ENCODE assay signal across 21 mouse cellular contexts in the genomic region with DNA sequence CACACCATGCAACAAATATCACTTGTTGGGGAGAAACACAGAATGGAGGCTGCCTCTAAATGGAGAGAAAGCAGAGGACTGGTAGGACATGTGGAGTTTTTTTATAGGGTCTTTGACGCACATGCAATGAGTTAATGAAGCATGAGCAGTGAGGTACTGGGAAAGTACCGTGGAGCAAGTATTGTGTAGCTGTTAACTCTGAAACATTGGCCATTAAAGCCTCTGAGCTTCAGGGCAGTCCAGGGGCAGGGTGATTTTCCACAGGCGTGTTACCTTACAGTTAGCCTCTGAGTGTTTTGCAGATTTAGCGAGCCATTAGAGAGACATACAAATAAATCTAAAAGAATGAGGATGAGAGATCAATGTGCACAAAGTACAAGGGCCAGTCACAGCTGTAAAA. TPM values are rescaled to one million over a fixed set of nuclear protein-coding genes. Genes with fewer than 3 reads are reported as not detected.
A peak's percentile ranks its signal among the peaks of the same experiment; 100 is the strongest.
DNase-seq lines count a peak whose midpoint lies in the region; ATAC-seq and TF ChIP-seq lines count a peak whose summit lies in the region.
"Had no signal": no experiment of that assay in that cellular context is flagged by ENCODE, and none has a peak within 500 bp of the region (broad histone marks: within the 10 kb centered on the region; RNA-seq: fewer than 3 reads in every experiment).

No protein-coding gene starts in this region.

- H3K27me3 ChIP-seq in kidney, embryonic 15.5 days: no peaks in the 10 kb centered on the region
- H3K27me3 ChIP-seq in kidney, postnatal 0 days (ENCODE audit: insufficient read depth, low read length): no peaks in the 10 kb centered on the region
- H3K27me3 ChIP-seq: embryonic facial prominence, embryonic 12.5 days; forebrain, embryonic 13.5 days; forebrain, embryonic 15.5 days had no signal

- ATAC-seq in kidney, embryonic 15.5 days (replicated peaks; ENCODE audit: low FRiP score): peak; percentile 70
- ATAC-seq in kidney, postnatal 0 days (replicated peaks; ENCODE audit: low FRiP score, low read depth): peak; percentile 73
- ATAC-seq: activated CD4-positive, CD25-positive, alpha-beta regulatory T cell, adult 4 months; forebrain, embryonic 13.5 days; forebrain, embryonic 15.5 days; forebrain, postnatal 0 days; Patski had no signal

- no peak overlapping the region for H3K4me2 ChIP-seq in kidney, embryonic 15.5 days
- H3K4me2 ChIP-seq in kidney, postnatal 0 days (ENCODE audit: low read length): no peak overlapping the region
- H3K4me2 ChIP-seq: embryonic facial prominence, embryonic 12.5 days; forebrain, embryonic 13.5 days; forebrain, embryonic 15.5 days had no signal

- no peaks in the 10 kb centered on the region for H3K36me3 ChIP-seq in kidney, embryonic 15.5 days
- no peaks in the 10 kb centered on the region for H3K36me3 ChIP-seq in kidney, postnatal 0 days (ENCODE audit: insufficient read depth, low read length)
- H3K36me3 ChIP-seq: embryonic facial prominence, embryonic 10.5 days; embryonic facial prominence, embryonic 12.5 days; forebrain, embryonic 15.5 days; G1E had no signal

- no peaks in the 10 kb centered on the region for H3K9me3 ChIP-seq in kidney, embryonic 15.5 days (replicated peaks)
- H3K9me3 ChIP-seq in kidney, postnatal 0 days (replicated peaks; ENCODE audit: low read length): no peaks in the 10 kb centered on the region
- H3K9me3 ChIP-seq: embryonic facial prominence, embryonic 10.5 days; embryonic facial prominence, embryonic 12.5 days; forebrain, embryonic 13.5 days; forebrain, embryonic 15.5 days; G1E had no signal

- TF ChIP-seq CTCF in kidney, postnatal 0 days (IDR thresholded peaks at IDR 0.05; ENCODE audit: low read depth): no peak

- WGBS in kidney, embryonic 15.5 days: 39% methylated on average over 4 of the region's 4 CpGs
- WGBS in kidney, postnatal 0 days: 29% methylated on average over 4 of the region's 4 CpGs

- H3K9ac ChIP-seq in kidney, embryonic 15.5 days: no peak overlapping the region
- H3K9ac ChIP-seq in kidney, postnatal 0 days (ENCODE audit: low read depth, low read length): no peak overlapping the region
- H3K9ac ChIP-seq: embryonic facial prominence, embryonic 12.5 days; forebrain, embryonic 13.5 days; forebrain, embryonic 15.5 days; forebrain, postnatal 0 days had no signal

- DNase-seq in kidney, postnatal 4 days: no peak
- DNase-seq in kidney, postnatal 0 days (ENCODE audit: low spot score): peak; percentile 29
- DNase-seq in kidney, adult 18-20 months: no peak
- no peak for DNase-seq in natural killer cell, adult 2 months (ENCODE audit: low spot score in 2 of 2)
- DNase-seq: adrenal gland, adult 8-10 months; adrenal gland, postnatal 14 days; adrenal gland, postnatal 36 days; cerebellum, adult 11-12 months; cerebellum, adult 2 months; cerebellum, adult 9-10 months; cerebellum, postnatal 10 days; cerebellum, postnatal 25 days; forebrain, postnatal 0 days had no signal

- H3K4me3 ChIP-seq in kidney, embryonic 15.5 days (replicated peaks): no peak overlapping the region
- H3K4me3 ChIP-seq in kidney, postnatal 0 days (replicated peaks; ENCODE audit: low read depth, low read length): no peak overlapping the region
- H3K4me3 ChIP-seq: embryonic facial prominence, embryonic 10.5 days; embryonic facial prominence, embryonic 12.5 days; forebrain, embryonic 13.5 days; forebrain, embryonic 15.5 days had no signal

- no peak overlapping the region for H3K27ac ChIP-seq in kidney, embryonic 15.5 days
- no peak overlapping the region for H3K27ac ChIP-seq in kidney, postnatal 0 days
- H3K27ac ChIP-seq: embryonic facial prominence, embryonic 10.5 days; embryonic facial prominence, embryonic 12.5 days; forebrain, embryonic 13.5 days; forebrain, embryonic 15.5 days had no signal

- H3K4me1 ChIP-seq in kidney, embryonic 15.5 days: peaks cover 3% of the 10 kb centered on the region; the same call in 1 of the 2 replicates
- H3K4me1 ChIP-seq in kidney, postnatal 0 days (replicated peaks; ENCODE audit: insufficient read depth, low read length): no peaks in the 10 kb centered on the region; the same call in 1 of the 2 replicates
- H3K4me1 ChIP-seq: embryonic facial prominence, embryonic 10.5 days; embryonic facial prominence, embryonic 12.5 days; forebrain, embryonic 13.5 days; forebrain, embryonic 15.5 days had no signal

RNA-seq across cellular contexts. Expression of gene Megf9, which starts 17.3 kb away (rescaled TPM):
- 12.8 and 13.6 TPM in 2 replicates for polyA plus RNA-seq in kidney, embryonic 15.5 days (2015; fragmentation: Nextera tagmentation; extraction: Ambion mirVana)
- polyA plus RNA-seq in kidney, postnatal 0 days (2015; fragmentation: Nextera tagmentation; extraction: Ambion mirVana): 11.9 and 13.4 TPM in 2 replicates
- polyA plus RNA-seq: G1E had no signal
